Mouse (Mus musculus): ENCODE measurements at regions not wholly inside any gene's neighbourhood (a gene's known extent, or its start where the extent isn't known, plus 50 kb on each side); places are given as distances from the start of the nearest gene placed in this dataset.

GRCm38 (mm10) chr13:83820721-83821120 lies 316.9 kb downstream of the Mef2c start:
- Histone ChIP-seq H3K9me3 (replicated peaks; ENCODE audit: control insufficient read depth, insufficient read depth, low read length, poor library complexity, severe bottlenecking) (no peaks in the 10 kb centered on the region), H3K9ac (ENCODE audit: low read depth, poor library complexity, severe bottlenecking) (no peak overlapping the region), H3K36me3 (ENCODE audit: control insufficient read depth, insufficient read depth, low read length, poor library complexity, severe bottlenecking) (no peaks in the 10 kb centered on the region), H3K4me3 (ENCODE audit: low read depth, low read length) (no peak overlapping the region), H3K4me1 (ENCODE audit: control insufficient read depth, insufficient read depth, low read length) (no peaks in the 10 kb centered on the region), H3K27ac (ENCODE audit: insufficient read depth, low read length) (no peak overlapping the region), H3K27me3 (ENCODE audit: control insufficient read depth, insufficient read depth, low read length, poor library complexity, severe bottlenecking) (no peaks in the 10 kb centered on the region)
- TF ChIP-seq EP300 (IDR thresholded peaks at IDR 0.05; ENCODE audit: insufficient read depth, low read depth, low read length) (no peak), CTCF (IDR thresholded peaks at IDR 0.05; ENCODE audit: low read depth, low read length) (no peak), POLR2A (IDR thresholded peaks at IDR 0.05; ENCODE audit: insufficient read depth, low read length) (no peak)

- TF ChIP-seq POLR2A (IDR thresholded peaks at IDR 0.05; ENCODE audit: insufficient read depth, low read length) (no peak), EP300 (IDR thresholded peaks at IDR 0.05; ENCODE audit: insufficient read depth, low read depth, low read length) (no peak), CTCF (IDR thresholded peaks at IDR 0.05; ENCODE audit: low read depth, low read length) (no peak)
- Histone ChIP-seq H3K27ac (ENCODE audit: insufficient read depth, low read length) (no peak overlapping the region), H3K4me3 (ENCODE audit: low read depth, low read length) (no peak overlapping the region), H3K36me3 (ENCODE audit: control insufficient read depth, insufficient read depth, low read length, poor library complexity, severe bottlenecking) (no peaks in the 10 kb centered on the region), H3K27me3 (ENCODE audit: control insufficient read depth, insufficient read depth, low read length, poor library complexity, severe bottlenecking) (no peaks in the 10 kb centered on the region), H3K4me1 (ENCODE audit: control insufficient read depth, insufficient read depth, low read length) (no peaks in the 10 kb centered on the region), H3K9me3 (replicated peaks; ENCODE audit: control insufficient read depth, insufficient read depth, low read length, poor library complexity, severe bottlenecking) (no peaks in the 10 kb centered on the region), H3K9ac (ENCODE audit: low read depth, poor library complexity, severe bottlenecking) (no peak overlapping the region)
Measured at GRCm38 (mm10) chr13:83824926-83825325, 321.1 kb downstream of the Mef2c start.

GRCm38 (mm10) chr13:83826841-83827463 lies 323.1 kb downstream of the Mef2c start:
- Histone ChIP-seq H3K4me3 (ENCODE audit: low read depth, low read length) (no peak overlapping the region), H3K27ac (ENCODE audit: insufficient read depth, low read length) (no peak overlapping the region)

GRCm38 (mm10) chr13:83865932-83866685 lies 356.0 kb upstream of the Tmem161b start:
- Histone ChIP-seq H3K9me3 (replicated peaks; ENCODE audit: control insufficient read depth, insufficient read depth, low read length, poor library complexity, severe bottlenecking) (no peaks in the 10 kb centered on the region), H3K27ac (ENCODE audit: insufficient read depth, low read length) (no peak overlapping the region), H3K36me3 (ENCODE audit: control insufficient read depth, insufficient read depth, low read length, poor library complexity, severe bottlenecking) (no peaks in the 10 kb centered on the region), H3K27me3 (ENCODE audit: control insufficient read depth, insufficient read depth, low read length, poor library complexity, severe bottlenecking) (no peaks in the 10 kb centered on the region), H3K4me3 (ENCODE audit: low read depth, low read length) (no peak overlapping the region), H3K4me1 (ENCODE audit: control insufficient read depth, insufficient read depth, low read length) (no peaks in the 10 kb centered on the region), H3K9ac (ENCODE audit: low read depth, poor library complexity, severe bottlenecking) (no peak overlapping the region)
- TF ChIP-seq POLR2A (IDR thresholded peaks at IDR 0.05; ENCODE audit: insufficient read depth, low read length) = no peak
- no peak for TF ChIP-seq CTCF (IDR thresholded peaks at IDR 0.05; ENCODE audit: low read depth, low read length)
- TF ChIP-seq EP300 (IDR thresholded peaks at IDR 0.05; ENCODE audit: insufficient read depth, low read depth, low read length) = no peak

More at GRCm38 (mm10) chr13:83826841-83827463, 323.1 kb downstream of the Mef2c start:
- H3K9me3 ChIP-seq (replicated peaks; ENCODE audit: control insufficient read depth, insufficient read depth, low read length, poor library complexity, severe bottlenecking) = no peaks in the 10 kb centered on the region
- no peak overlapping the region for H3K9ac ChIP-seq (ENCODE audit: low read depth, poor library complexity, severe bottlenecking)
- no peaks in the 10 kb centered on the region for H3K27me3 ChIP-seq (ENCODE audit: control insufficient read depth, insufficient read depth, low read length, poor library complexity, severe bottlenecking)
- TF ChIP-seq EP300 (IDR thresholded peaks at IDR 0.05; ENCODE audit: insufficient read depth, low read depth, low read length) (no peak), CTCF (IDR thresholded peaks at IDR 0.05; ENCODE audit: low read depth, low read length) (no peak), POLR2A (IDR thresholded peaks at IDR 0.05; ENCODE audit: insufficient read depth, low read length) (no peak)
- no peaks in the 10 kb centered on the region for H3K36me3 ChIP-seq (ENCODE audit: control insufficient read depth, insufficient read depth, low read length, poor library complexity, severe bottlenecking)
- no peaks in the 10 kb centered on the region for H3K4me1 ChIP-seq (ENCODE audit: control insufficient read depth, insufficient read depth, low read length)

GRCm38 (mm10) chr13:83867211-83867610 lies 354.9 kb upstream of the Tmem161b start:
- no peak for TF ChIP-seq POLR2A (IDR thresholded peaks at IDR 0.05; ENCODE audit: insufficient read depth, low read length)
- H3K27ac ChIP-seq (ENCODE audit: insufficient read depth, low read length) = no peak overlapping the region
- no peaks in the 10 kb centered on the region for H3K27me3 ChIP-seq (ENCODE audit: control insufficient read depth, insufficient read depth, low read length, poor library complexity, severe bottlenecking)
- H3K4me3 ChIP-seq (ENCODE audit: low read depth, low read length) = no peak overlapping the region
- no peaks in the 10 kb centered on the region for H3K4me1 ChIP-seq (ENCODE audit: control insufficient read depth, insufficient read depth, low read length)
- H3K9me3 ChIP-seq (replicated peaks; ENCODE audit: control insufficient read depth, insufficient read depth, low read length, poor library complexity, severe bottlenecking) = no peaks in the 10 kb centered on the region
- H3K36me3 ChIP-seq (ENCODE audit: control insufficient read depth, insufficient read depth, low read length, poor library complexity, severe bottlenecking) = no peaks in the 10 kb centered on the region
- H3K9ac ChIP-seq (ENCODE audit: low read depth, poor library complexity, severe bottlenecking) = no peak overlapping the region

- Histone ChIP-seq H3K9me3 (replicated peaks; ENCODE audit: control insufficient read depth, insufficient read depth, low read length, poor library complexity, severe bottlenecking) (no peaks in the 10 kb centered on the region), H3K36me3 (ENCODE audit: control insufficient read depth, insufficient read depth, low read length, poor library complexity, severe bottlenecking) (no peaks in the 10 kb centered on the region), H3K27ac (ENCODE audit: insufficient read depth, low read length) (no peak overlapping the region), H3K4me1 (ENCODE audit: control insufficient read depth, insufficient read depth, low read length) (no peaks in the 10 kb centered on the region), H3K9ac (ENCODE audit: low read depth, poor library complexity, severe bottlenecking) (no peak overlapping the region), H3K27me3 (ENCODE audit: control insufficient read depth, insufficient read depth, low read length, poor library complexity, severe bottlenecking) (no peaks in the 10 kb centered on the region), H3K4me3 (ENCODE audit: low read depth, low read length) (no peak overlapping the region)
- TF ChIP-seq EP300 (IDR thresholded peaks at IDR 0.05; ENCODE audit: insufficient read depth, low read depth, low read length) (no peak), POLR2A (IDR thresholded peaks at IDR 0.05; ENCODE audit: insufficient read depth, low read length) (no peak), CTCF (IDR thresholded peaks at IDR 0.05; ENCODE audit: low read depth, low read length) (no peak)
Measured at GRCm38 (mm10) chr13:83867831-83868473, 354.1 kb upstream of the Tmem161b start.

Measured in ES-Bruce4 (cell line).